Mouse (Mus musculus): ENCODE data around the gene Prpsap1. TPM values are rescaled to one million over a fixed set of nuclear protein-coding genes. Genes with fewer than 3 reads are reported as not detected.
"Not testable (repeated sequence)": the region's sequence is repeated elsewhere in the genome, so short reads cannot be mapped to it uniquely, and the experiment has no call there.

The Prpsap1 gene
- total RNA-seq, 1 experiment from 2014 or later: 45.0 TPM

DNA sequence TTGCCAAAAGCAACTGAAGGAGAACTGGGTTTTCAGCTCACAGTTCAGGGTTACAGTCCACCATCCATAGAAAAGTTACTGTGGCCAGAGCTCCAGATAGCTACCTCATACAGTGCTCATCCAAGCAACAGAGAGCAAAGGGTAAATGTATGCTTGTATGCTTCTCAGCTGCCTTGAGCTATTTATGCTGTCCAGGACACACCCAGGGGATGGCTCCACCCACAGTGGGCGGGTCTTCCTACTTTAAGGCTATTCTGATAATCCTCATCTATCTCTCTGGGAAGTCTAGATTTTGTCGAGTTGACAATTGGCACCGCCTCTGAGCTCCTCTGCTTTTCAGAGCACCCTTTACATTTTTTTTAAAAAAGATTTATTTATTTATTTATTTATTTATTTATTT is 27.1 kb upstream of the Prpsap1 start:
- no peak for ATAC-seq (replicated peaks; ENCODE audit: insufficient number of reproducible peaks, low FRiP score, low TSS enrichment, poor library complexity, severe bottlenecking)

DNA sequence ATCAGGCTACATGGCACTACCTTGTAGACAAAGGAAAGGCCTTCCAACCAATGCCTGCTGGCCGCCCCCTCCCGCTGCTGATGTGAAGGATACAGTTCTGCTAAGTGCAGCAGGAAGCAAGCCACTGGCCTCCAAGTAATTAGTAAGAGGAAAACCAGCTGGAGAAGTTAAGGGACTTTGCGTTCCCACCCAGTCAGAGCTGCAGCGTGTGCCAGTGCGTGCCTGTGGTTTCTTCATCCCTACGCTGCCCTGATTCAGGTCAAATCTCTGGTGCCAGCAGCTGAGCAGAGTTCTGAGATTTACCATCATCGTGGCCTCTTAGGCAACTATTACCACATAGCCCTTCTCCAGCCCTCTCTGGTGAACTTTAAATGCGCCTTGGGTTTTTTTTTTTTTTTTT is 24.5 kb upstream of the Prpsap1 start:
- no peak for ATAC-seq (replicated peaks; ENCODE audit: insufficient number of reproducible peaks, low FRiP score, low TSS enrichment, poor library complexity, severe bottlenecking)

DNA sequence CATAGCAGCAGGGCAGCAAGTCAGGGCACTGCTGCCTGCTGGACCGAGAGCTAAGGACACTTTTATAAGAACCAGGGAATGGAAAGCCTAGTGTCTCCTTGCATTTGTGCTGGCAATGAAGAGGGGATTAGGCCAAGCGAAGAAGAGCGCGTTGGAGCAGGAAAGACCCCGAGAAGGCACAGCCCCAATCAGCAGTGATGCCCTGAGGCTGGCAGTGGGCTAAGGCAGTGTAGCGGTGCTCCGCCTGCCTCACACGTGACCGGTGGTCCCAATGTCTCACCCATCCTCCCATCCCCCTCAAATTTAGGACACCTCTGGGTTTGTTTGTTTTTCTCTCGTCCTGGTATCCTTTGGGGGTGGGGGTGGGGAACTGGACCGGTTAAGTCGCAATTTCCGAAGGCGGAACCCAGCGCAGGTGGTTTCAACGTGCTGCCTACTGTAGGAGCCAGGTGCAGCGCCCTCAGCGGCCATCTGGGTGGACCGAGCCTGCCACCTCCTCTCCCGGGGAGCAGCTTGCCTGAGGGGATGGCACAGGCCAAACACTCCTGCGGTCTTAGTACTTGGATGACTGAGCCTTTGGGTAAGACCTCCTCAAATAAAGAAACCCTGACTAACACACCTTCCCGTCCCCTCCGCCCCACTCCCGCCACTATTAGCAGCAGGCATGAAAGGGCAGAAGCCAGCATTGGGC is 21.5 kb upstream of the Prpsap1 start:
- ATAC-seq (replicated peaks; ENCODE audit: insufficient number of reproducible peaks, low FRiP score, low TSS enrichment, poor library complexity, severe bottlenecking): no peak

DNA sequence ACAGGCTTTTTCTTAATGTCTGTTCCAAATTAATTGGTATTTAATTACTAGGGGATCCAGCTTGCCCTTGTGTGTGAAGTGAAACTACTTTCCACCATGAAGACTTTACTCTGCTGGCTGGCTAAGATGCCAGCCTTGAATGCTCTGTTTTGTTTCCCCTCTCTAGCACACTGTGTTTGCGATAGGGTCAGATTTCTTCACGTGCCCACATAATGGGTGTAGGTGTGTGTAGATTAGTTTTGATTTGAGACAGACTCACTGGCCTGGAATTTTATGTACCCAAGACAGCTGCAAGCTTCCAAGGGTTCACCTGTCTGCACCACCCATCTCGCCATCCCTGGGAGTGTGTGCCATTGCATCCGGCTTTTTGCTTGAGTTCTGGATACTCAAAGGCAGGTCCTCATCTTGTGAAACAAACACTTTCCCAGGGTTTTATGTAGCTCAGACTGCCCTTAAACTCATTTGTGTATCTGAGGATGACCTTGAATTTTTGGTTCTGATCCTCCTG is 19.6 kb upstream of the Prpsap1 start:
- no peak for ATAC-seq (replicated peaks; ENCODE audit: insufficient number of reproducible peaks, low FRiP score, low TSS enrichment, poor library complexity, severe bottlenecking)

DNA sequence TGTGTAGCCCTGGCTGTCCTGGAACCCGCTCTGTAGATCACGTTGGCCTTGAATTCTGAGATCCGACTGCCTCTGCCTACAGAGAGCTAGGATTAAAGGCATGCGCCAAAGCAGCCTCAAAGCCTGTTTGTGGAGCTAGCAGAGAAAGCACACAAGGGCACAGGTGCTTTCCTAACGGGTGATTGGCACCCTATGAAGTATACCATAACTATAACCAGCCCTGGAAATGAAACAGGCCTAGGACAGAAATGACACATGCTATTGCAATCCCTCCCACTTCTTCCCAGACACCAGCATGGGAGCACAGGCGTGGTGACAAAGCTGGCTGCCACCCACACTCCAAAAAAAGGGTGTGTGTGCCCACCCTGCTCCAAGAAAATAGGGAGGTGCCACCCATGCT is 19.0 kb upstream of the Prpsap1 start:
- no peak for ATAC-seq (replicated peaks; ENCODE audit: insufficient number of reproducible peaks, low FRiP score, low TSS enrichment, poor library complexity, severe bottlenecking)

DNA sequence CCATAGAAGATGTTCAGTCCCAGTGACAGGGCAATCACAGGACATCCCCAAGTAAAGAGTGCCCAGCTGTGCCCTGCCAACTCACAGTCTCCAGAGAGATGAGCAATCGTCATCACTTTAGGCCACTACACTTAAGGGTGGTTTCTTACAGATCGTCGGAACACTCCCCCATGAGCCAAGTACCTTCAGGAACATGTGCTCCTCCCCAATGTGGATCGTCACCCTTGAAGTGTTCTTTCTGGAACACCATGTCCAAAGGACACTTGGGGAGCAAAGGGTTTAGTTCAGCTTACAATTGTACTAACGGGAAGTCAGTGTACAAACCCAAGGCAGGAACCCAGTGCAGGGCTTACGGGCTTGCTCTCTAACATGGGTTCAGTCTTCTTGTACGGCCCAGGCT is 18.2 kb upstream of the Prpsap1 start:
- no peak for ATAC-seq (replicated peaks; ENCODE audit: insufficient number of reproducible peaks, low FRiP score, low TSS enrichment, poor library complexity, severe bottlenecking)

DNA sequence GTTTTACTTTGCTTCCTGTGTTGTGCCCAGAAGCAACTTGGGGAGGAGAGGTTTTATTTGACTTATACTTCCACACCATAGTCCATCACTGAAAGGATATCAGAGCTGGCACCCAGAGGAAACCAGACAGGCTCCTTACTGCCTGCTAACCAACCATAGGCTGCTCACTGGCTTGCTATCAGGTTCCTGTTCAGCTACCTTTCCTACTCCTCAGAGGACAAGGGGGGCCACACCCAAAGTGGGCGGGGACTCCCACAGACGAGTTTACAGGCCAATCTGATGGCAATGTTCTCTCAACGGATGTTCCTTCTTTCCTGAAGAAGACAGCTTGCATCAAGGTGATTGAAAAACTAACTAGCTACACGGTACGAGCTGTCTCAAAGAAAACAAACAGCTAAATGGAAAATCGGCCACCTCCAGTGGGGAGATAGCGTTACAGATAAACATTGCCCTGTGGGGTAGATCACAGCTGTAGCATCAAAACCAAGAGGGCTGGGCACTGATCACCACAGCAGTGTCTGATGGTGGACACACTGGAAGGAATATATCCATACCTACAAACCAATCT is 17.4 kb upstream of the Prpsap1 start:
- ATAC-seq (replicated peaks; ENCODE audit: insufficient number of reproducible peaks, low FRiP score, low TSS enrichment, poor library complexity, severe bottlenecking): no peak

DNA sequence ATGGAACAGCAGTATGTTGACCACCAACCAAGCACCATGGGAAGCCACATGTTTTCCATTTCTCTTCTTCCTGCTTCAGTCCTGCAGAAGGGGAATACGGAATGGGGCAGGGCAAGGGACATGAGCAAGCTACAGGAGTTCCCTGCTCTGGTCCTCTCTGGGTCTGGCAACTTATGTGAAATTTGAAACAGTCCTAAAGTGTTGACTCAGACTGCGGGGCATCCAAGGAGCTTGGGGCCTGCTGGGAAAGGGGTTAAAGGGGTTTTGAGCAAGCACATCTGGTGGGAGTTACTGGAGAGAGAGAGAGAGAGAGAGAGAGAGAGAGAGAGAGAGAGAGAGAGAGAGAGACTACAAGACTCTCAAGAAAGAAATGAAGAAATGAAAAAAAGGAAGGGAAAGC is 14.7 kb upstream of the Prpsap1 start:
- ATAC-seq (replicated peaks; ENCODE audit: insufficient number of reproducible peaks, low FRiP score, low TSS enrichment, poor library complexity, severe bottlenecking): no peak

DNA sequence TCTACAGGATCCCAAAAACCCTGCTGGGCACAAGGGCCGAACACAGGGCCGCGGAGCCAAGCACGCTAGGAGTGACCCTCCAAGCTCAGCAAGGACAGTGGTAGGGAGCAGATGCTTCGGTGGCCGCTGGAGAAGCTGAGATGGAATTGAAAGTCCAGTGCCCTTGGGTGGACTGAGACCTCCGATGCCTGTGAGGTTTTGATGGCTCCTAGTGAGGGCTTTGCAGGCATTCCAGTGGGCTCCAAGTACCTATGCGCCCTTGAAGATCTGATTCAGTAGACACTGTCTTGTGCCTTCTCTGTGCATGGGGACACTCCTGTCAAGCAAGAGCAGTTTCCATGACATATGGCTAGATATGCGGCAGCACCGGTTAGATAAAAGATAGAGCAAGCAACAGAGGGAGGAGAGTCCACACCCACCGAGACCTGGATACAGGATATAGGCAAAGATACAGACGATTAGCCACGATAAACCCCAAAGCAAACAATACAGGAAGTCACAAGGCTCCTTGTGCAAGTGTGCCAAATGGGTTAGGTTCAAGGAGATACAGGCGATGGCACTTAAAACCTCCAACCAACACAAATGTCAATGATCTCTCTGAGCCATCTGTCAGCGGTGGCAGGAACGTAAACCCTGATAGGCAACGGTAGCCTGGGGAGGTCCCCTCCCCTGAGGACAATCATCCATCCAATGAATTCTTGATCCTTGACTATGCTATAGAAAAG is 12.3 kb upstream of the Prpsap1 start:
- no peak for ATAC-seq (replicated peaks; ENCODE audit: insufficient number of reproducible peaks, low FRiP score, low TSS enrichment, poor library complexity, severe bottlenecking)

DNA sequence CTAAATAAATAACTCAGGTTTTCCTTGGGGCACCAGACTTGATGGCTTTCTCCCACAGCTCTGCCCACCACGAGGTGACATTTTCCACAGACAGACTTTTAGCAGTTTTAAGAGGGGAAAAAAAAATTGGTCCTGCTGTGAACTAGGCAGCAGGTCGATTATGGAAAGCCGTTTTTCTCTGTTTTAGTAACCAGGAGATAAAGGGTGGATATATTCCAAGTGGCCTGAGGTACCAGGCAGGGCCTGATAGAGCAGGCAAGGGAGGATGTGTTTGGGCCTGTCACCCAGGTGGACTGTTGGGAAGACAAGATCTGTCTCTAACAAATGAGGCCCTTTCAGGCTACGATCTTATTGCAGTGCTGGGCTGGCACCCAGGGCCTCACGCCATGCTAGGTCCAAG is 11.6 kb upstream of the Prpsap1 start:
- no peak for ATAC-seq (replicated peaks; ENCODE audit: insufficient number of reproducible peaks, low FRiP score, low TSS enrichment, poor library complexity, severe bottlenecking)

DNA sequence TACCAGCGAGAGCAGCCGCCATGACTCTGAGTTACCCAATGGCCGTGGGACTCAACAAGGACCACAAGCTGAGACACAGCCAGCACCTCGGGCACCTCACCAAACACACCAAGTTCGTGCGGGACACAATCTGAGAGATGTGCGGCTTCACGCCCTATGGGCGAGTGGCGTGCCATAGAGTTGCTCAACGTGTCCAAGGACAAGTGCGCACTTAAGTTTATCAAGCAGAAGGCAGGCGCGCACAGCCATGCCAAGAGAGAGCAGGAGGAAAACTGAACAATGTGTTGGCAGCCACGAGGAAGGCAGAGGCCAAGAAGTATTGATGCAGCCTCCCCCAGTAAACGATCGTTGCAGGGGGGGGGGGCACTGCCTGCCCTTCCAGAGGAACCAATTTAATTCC is 10.5 kb upstream of the Prpsap1 start:
- ATAC-seq (replicated peaks; ENCODE audit: insufficient number of reproducible peaks, low FRiP score, low TSS enrichment, poor library complexity, severe bottlenecking): no peak

DNA sequence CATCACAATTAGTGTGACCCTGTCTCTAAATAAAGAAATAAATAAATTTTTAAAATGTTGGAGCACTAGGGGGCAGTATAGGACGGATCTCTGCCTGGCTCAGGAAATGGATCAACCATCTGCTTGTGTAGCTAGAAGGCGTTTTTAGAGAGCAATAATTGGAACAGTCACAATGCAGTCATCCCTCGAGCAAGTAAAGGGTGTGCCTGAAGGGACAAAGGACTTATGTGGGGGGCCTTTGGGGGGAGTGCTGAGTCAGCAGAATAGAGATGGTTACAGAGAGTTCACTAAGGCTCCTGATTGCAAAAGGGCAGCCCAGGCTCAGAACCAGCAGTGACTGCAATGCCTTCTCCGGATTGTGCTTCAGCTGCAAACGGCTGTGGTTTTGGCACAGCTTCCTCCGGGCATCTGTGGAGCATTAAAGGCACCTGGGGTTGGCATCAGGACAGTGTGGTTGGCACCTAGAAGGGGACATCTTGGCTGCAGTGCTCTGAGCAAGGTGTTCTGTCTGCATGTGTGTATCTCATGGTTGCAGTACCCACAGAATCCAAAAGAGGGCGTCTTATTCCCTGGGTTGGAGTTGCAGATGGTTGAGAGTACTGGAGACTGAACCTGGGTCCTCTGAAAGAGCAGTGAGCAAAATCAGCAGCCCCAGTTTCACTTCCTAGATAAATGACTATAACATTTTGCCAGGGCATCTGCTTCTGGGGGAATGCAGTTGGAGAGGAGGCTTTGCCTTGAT is 7.2 kb upstream of the Prpsap1 start:
- ATAC-seq (replicated peaks; ENCODE audit: insufficient number of reproducible peaks, low FRiP score, low TSS enrichment, poor library complexity, severe bottlenecking): no peak

DNA sequence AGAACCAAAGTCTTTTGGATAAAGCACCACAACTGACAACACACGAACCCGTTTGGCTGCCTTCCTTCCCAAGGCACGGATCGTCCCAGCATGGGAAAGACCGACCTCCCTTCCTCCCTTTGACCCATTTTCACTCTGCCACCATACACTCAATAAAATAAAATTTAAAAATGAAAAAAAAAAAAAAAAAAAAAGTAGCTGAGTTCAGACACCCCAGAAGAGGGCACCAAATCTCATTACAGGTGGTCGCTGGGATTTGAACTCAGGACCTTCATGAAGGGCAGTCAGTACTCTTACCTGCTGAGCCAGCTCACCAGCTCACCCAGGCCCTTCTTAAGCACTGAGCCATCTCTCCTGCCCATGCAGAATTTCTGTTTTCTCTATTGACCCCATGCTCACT is 5.0 kb upstream of the Prpsap1 start:
- no peak for ATAC-seq (replicated peaks; ENCODE audit: insufficient number of reproducible peaks, low FRiP score, low TSS enrichment, poor library complexity, severe bottlenecking)

DNA sequence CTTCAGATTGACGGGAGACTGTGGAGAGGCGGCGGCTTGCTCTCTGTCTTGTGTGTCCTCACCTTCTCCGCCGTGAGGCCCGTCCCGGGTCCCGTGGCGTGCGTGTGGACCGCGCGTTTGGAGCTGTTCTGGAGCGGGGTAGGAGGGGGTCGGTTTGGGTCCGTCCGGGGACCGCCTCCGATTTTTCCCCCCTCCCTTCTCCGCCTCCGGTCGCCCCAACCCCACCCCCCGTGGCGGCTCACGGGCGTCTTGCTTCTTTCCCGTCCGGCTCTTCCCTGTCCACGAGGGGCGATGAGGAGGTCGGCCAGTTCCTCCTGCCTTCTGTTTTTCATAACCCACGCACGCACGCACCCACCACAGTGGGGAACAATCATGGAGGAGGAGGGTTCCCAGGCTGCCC is 4.6 kb upstream of the Prpsap1 start:
- no peak for ATAC-seq (replicated peaks; ENCODE audit: insufficient number of reproducible peaks, low FRiP score, low TSS enrichment, poor library complexity, severe bottlenecking)

DNA sequence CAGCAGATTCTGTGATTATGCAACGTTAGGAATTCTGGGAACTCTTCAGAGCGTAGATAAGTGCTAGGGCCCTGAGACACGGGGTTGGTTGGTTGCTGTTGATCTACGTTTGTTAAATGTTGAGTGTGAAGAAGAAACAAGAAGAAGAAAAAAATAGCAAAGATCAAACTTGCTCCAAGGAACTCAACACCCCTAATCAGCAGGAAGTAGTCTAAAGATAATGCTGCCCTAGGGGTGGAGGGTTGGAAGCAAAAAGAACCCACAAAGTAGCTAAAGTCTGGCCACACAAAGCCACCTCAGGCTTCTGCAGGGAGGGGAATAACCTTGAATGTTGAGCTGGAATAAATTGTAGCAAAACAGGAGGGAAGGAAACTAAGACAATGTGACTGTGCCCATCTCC is 3.3 kb upstream of the Prpsap1 start:
- no peak for ATAC-seq (replicated peaks; ENCODE audit: insufficient number of reproducible peaks, low FRiP score, low TSS enrichment, poor library complexity, severe bottlenecking)

DNA sequence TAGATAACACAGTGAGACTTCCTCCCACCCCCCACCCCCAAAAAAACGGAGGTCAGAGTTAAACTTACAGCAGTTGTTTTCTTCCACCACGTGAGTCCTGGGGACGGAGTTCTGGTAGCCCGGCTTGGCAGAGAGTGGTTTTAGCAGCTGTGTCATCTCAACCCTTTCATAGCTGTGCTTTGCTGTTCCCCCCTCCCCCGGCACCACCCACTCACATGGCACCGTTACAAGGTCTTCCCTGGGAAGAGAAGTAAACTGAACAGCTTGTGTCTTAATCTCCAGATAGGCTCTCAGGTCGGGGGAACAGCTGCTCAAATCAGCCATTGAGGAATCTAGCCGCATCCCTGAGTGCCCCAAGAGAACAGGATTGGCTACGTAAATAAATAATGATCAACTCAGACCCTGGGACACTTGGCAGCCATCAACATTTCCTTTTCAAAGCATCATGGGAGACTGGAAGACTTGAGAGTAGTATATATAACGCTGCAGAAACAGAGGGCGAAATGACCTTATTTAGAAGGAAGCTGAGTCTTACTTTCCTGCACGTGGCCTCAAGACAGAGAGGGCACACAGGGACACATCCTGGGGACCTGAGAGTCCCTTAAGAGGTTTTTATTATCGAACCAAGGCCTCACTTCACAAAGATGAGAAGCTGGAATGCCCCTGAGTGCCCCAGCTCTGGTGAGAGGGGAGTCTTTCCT is 622 bp upstream of the Prpsap1 start:
- ATAC-seq (replicated peaks; ENCODE audit: insufficient number of reproducible peaks, low FRiP score, low TSS enrichment, poor library complexity, severe bottlenecking): no peak

DNA sequence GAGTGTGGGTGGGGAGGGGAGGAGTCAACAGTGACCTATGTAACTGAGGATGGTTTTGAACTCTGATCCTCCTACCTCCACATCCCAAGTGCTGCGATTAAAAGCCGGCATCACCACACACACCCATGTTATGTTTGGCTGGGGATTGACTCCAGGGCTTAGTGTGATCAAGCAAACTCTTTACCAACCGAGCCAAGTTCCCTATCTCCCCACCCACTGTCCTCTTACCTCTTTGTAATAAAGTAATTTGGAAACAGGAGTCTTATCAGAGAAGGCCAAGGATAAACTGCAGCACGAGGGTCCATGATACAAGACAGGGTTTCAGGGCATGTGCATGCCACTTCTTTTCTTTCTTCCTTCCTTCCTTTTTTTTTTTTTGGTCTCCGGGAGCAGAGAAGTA is 811 bp downstream of the Prpsap1 start:
- no peak for ATAC-seq (replicated peaks; ENCODE audit: insufficient number of reproducible peaks, low FRiP score, low TSS enrichment, poor library complexity, severe bottlenecking)

DNA sequence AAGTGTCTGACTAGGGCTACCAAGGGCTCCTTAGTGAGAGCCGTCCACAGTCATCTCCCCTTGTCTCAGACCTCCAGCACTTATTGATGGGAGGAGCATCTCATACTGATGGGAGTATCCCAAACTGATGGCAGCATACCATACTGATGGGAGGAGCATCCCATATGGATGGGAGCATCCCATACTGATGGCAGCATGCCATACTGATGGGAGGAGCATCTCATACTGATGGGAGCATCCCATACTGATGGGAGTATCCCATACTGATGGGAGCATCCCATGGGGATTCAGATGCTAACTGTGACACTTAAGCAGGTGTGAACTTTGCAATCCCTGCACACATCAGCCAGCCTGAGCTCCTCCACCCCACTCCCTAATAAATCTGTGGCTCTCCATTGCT is 1.5 kb downstream of the Prpsap1 start:
- ATAC-seq (replicated peaks; ENCODE audit: insufficient number of reproducible peaks, low FRiP score, low TSS enrichment, poor library complexity, severe bottlenecking): not testable (repeated sequence)

DNA sequence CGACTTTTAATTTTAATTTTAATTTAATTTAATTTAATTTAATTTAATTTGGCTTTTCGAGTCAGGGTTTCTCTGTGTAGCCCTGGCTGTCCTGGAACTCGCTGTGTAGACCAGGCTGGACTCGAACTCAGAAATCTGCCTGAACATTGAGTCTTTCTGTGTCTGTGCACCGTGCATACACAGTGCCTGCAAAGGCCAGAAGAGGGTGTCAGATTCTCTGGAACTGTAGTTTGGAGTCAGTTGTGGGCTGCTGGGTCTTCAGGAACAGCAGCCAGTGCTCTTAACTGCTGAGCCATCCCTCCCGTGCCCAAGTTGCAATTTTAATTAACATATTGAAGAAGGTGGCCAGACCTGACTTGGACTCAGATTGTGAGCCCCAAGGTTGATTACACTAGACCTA is 2.7 kb downstream of the Prpsap1 start:
- no peak for ATAC-seq (replicated peaks; ENCODE audit: insufficient number of reproducible peaks, low FRiP score, low TSS enrichment, poor library complexity, severe bottlenecking)
